Mouse (Mus musculus) thymus, postnatal 10 days (tissue): ENCODE results near the gene Nmur1.

ENCODE experiments used
- DNase-seq, 2 experiments: peaks; one replicate each; pipeline ENCODE4 v3.0.0; 2021; ENCODE audit warnings: low spot score in 2 of 2

The Nmur1 gene

GRCm38 (mm10) chr1:86440887-86441723 lies 15.1 kb upstream of the Nmur1 start:
- peak; percentile 62 for DNase-seq

- peak; percentile 85 to 94 for DNase-seq
Measured at GRCm38 (mm10) chr1:86440171-86440886, 14.3 kb upstream of the Nmur1 start.

- no peak for DNase-seq
Measured at GRCm38 (mm10) chr1:86439487-86440170, 13.6 kb upstream of the Nmur1 start.

GRCm38 (mm10) chr1:86438501-86438900 lies 12.5 kb upstream of the Nmur1 start:
- DNase-seq: no peak

- DNase-seq: no peak
Measured at GRCm38 (mm10) chr1:86438014-86438319, 11.9 kb upstream of the Nmur1 start.

GRCm38 (mm10) chr1:86437219-86438013 lies 11.4 kb upstream of the Nmur1 start:
- no peak for DNase-seq

GRCm38 (mm10) chr1:86435302-86435821 lies 9.3 kb upstream of the Nmur1 start:
- no peak for DNase-seq

GRCm38 (mm10) chr1:86434439-86435201 lies 8.6 kb upstream of the Nmur1 start:
- peak; percentile 89 to 94 for DNase-seq

GRCm38 (mm10) chr1:86434001-86434400 lies 8.0 kb upstream of the Nmur1 start:
- peak in 1 of 2 experiments; percentile 27 for DNase-seq

- no peak for DNase-seq
Measured at GRCm38 (mm10) chr1:86433359-86433758, 7.3 kb upstream of the Nmur1 start.

- DNase-seq: no peak
Measured at GRCm38 (mm10) chr1:86432778-86433177, 6.8 kb upstream of the Nmur1 start.

GRCm38 (mm10) chr1:86430056-86430455 lies 4.0 kb upstream of the Nmur1 start:
- DNase-seq: peak; percentile 66 to 80

GRCm38 (mm10) chr1:86424835-86425547 lies 1.0 kb downstream of the Nmur1 start:
- DNase-seq: no peak

- peak in 1 of 2 experiments; percentile 41 for DNase-seq
Measured at GRCm38 (mm10) chr1:86424336-86424735, 1.7 kb downstream of the Nmur1 start.

GRCm38 (mm10) chr1:86423879-86424278 lies 2.1 kb downstream of the Nmur1 start:
- peak; percentile 69 to 80 for DNase-seq

GRCm38 (mm10) chr1:86421007-86421406 lies 5.0 kb downstream of the Nmur1 start:
- DNase-seq: no peak

- peak in 1 of 2 experiments; percentile 50 for DNase-seq
Measured at GRCm38 (mm10) chr1:86416321-86416720, 9.7 kb downstream of the Nmur1 start.

GRCm38 (mm10) chr1:86415612-86416184 lies 10.3 kb downstream of the Nmur1 start:
- peak; percentile 55 to 71 for DNase-seq

- DNase-seq: no peak
Measured at GRCm38 (mm10) chr1:86415144-86415543, 10.9 kb downstream of the Nmur1 start.

GRCm38 (mm10) chr1:86414715-86415114 lies 11.3 kb downstream of the Nmur1 start:
- DNase-seq: no peak
